Mouse (Mus musculus) E14TG2a.4 (cell line): ENCODE measurements around the gene Immp2l.

ENCODE experiments used
- H3K27me3 ChIP-seq: 2 replicates; pipeline ENCODE4 v1.6.1; 2014; ENCODE audit warnings: low read length, control low read depth; ENCODE audit not compliant: insufficient read depth
- H3K36me3 ChIP-seq: 2 replicates; pipeline ENCODE4 v1.6.1; 2014; ENCODE audit warnings: low read length, control low read depth; ENCODE audit not compliant: insufficient read depth
- H3K4me1 ChIP-seq: replicated peaks from 2 replicates; pipeline ENCODE4 v1.6.1; 2014; ENCODE audit warnings: low read depth, low read length, control low read depth
- H3K4me3 ChIP-seq: replicated peaks from 2 replicates; pipeline ENCODE4 v1.5.1; 2014; ENCODE audit warnings: mild to moderate bottlenecking, low read length
- H3K9me3 ChIP-seq: 2 replicates; pipeline ENCODE4 v1.6.1; 2014; ENCODE audit warnings: low read length, control low read depth
- CTCF ChIP-seq: conservative IDR thresholded peaks from 2 replicates; pipeline ENCODE4 v1.5.1; 2014; ENCODE audit warnings: low read length
- NANOG ChIP-seq: IDR thresholded peaks from 2 replicates; pipeline ENCODE4 v1.6.1; 2014; ENCODE audit warnings: borderline replicate concordance, low read length, mixed read lengths
- POU5F1 ChIP-seq: IDR thresholded peaks from 2 replicates; pipeline ENCODE4 v1.6.1; 2014; ENCODE audit warnings: low read length, borderline replicate concordance

Immp2l gene

DNA sequence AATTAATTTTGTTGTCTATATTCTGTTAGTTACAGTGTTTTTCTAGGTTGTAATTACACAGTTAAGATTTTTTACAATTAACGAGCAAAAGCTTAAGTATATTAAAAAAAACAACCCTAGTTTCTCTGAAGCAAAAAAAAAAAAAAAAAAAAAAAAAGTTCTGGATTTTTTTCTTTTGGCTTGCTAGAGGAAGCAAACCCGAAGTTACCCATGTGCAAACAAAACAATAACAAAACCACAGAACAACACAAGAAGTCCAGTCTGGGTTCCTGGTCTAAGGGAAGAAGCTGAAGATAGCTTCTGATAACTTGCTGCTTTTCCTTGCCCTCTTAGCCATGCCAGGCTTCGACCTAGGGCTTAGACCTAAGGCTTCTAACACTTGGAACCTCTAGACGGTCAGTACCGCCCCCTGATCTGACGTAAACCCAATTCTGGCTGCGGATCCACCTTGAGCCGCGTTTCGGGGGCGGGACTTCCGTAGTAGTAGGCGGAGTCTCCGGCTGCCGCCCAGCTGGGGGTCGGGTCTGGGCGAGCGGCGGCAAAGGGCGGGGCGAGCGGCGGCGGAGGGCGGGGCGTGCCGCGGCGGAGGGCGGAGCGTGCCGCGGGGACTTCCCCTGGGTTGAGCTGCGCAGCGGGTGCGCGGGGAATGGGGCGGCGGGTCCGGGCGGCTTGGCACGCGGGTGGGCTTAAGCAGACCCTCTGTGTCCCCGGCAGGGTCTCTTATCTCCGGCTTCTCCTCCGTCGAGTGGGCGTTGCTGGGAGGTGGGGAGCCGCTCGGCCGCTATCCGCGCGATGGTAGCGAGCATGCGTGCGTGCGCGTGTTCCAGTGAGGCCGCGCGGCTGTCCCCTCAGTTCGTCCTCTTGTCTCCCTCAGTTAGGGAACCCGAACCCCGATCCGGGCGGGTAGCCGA, at the start of gene Immp2l:
Gene Immp2l (plus strand): TSS at position 580 of the 911 bp plus-strand sequence.
- no peak for TF ChIP-seq NANOG
- no peak for TF ChIP-seq POU5F1
- no peak for TF ChIP-seq CTCF
- Histone ChIP-seq H3K4me3 (peak within 1 kb of the TSS; percentile 91), H3K9me3 (peaks cover 10% of the 10 kb centered on the region), H3K36me3 (peaks cover 9% of the 10 kb centered on the region; the same call in 1 of the 2 replicates), H3K27me3 (no peaks in the 10 kb centered on the region), H3K4me1 (peaks cover 28% of the 10 kb centered on the region)

DNA sequence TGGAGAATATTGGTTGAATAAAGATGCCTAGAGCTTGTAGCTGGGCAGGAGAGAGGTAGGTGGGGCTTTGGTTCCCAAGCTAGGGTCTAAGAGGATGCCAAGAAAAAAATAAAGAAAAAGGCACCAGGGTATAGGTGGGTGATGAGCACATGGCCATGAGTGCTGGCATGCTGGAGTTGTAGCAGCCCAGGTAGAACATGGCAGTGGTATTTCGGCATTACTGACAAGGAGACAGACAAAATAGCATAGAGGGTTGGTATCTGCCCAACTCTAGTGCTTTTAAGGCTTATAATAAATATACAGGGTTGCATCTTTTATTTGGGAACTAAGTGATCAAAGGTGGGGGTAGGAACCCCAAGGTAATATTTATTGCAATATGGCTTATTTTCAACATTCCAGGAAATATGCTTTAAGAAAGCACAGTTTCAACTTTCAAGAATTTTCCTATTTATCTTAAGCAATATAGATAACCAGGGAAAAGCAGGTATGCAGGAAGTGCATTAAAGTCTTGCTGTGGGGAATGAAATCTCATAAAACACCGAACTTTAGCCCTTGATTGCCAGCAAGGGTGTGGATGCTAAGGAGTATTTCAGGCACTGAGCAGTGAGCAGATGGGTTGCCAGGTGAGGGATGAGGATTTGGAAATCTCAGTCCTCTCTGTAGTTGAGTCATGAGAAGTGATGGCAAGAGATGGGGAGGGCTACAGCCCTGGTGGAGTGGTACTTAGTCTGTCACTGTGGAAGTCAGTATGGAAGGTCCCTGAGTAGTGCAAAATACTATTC, 45.0 kb upstream of the Immp2l start:
- no peaks in the 10 kb centered on the region for H3K36me3 ChIP-seq

DNA sequence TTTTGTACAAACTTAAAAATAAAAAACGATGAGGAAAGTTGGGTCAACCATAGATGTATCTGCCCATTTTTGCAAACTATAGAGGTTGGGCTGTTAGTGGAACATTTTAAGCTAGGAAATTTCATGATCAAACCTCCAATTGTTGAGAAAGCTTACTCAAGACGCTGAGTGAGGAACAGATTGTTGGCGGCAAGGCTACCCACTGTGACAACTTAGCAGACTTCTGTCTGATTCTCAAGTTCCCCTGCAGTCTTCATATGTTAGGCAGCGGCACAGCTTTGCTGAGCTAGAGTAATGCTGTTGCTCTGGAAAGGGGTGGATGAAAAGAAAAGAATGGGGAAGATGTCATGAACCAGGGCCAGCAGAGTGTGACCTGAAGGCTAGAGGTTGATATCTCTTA, 44.2 kb upstream of the Immp2l start:
- Histone ChIP-seq H3K9me3 (no peaks in the 10 kb centered on the region), H3K27me3 (no peaks in the 10 kb centered on the region), H3K4me1 (peaks cover 41% of the 10 kb centered on the region), H3K4me3 (no peak overlapping the region), H3K36me3 (no peaks in the 10 kb centered on the region)
- no peak for TF ChIP-seq CTCF
- TF ChIP-seq POU5F1, result no peak
- no peak for TF ChIP-seq NANOG

More for the DNA sequence above, 45.0 kb upstream of the Immp2l start:
- H3K4me1 ChIP-seq, result peaks cover 41% of the 10 kb centered on the region
- no peaks in the 10 kb centered on the region for H3K9me3 ChIP-seq
- H3K4me3 ChIP-seq, result no peak overlapping the region
- no peaks in the 10 kb centered on the region for H3K27me3 ChIP-seq
- no peak for TF ChIP-seq POU5F1
- TF ChIP-seq CTCF, result no peak
- no peak for TF ChIP-seq NANOG

DNA sequence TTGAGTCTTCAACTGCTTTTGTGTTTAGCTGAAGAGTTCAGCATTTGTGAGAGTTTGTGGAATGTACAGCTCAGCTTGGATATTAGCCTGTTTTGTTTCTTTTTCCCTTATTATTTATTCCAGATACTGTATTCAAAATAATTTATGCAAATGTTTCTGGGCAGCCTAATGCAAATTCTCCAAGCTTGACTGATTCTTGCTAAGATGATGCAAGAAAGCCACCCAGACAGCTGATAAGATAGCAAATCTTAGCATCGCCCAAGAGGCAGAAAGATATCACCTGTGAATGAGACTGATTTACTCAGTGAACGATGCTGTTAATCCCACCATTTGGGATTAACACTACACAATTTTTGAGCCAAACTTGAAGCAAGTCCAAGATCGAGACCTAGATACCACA, 43.7 kb upstream of the Immp2l start:
- H3K4me1 ChIP-seq, result peaks cover 42% of the 10 kb centered on the region
- no peak overlapping the region for H3K4me3 ChIP-seq
- no peaks in the 10 kb centered on the region for H3K27me3 ChIP-seq
- no peaks in the 10 kb centered on the region for H3K36me3 ChIP-seq
- no peak for TF ChIP-seq CTCF
- TF ChIP-seq POU5F1, result no peak
- TF ChIP-seq NANOG, result no peak
- peaks cover 4% of the 10 kb centered on the region; the same call in 1 of the 2 replicates for H3K9me3 ChIP-seq

DNA sequence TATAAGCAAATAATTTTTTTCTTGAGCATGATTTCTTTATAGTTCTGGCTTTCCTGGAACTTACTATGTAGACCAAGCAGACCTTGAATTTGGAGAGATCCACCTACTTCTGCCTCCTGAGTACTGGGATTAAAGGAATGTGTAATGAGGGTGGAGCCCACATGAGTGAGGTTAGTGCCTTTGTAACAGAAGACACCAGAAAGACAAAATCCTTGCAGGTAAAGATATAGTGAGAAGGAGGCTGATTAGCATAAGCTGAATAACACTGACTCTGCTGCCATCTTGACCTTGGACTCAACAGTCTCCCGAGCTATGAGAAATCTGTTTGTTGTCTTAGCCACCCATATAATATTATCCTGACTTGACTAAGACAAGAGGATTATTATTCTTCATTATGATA, 40.9 kb upstream of the Immp2l start:
- H3K9me3 ChIP-seq, result peaks cover 19% of the 10 kb centered on the region
- H3K4me3 ChIP-seq, result no peak overlapping the region
- no peaks in the 10 kb centered on the region for H3K36me3 ChIP-seq
- TF ChIP-seq NANOG, result no peak
- no peak for TF ChIP-seq POU5F1
- TF ChIP-seq CTCF, result no peak
- H3K4me1 ChIP-seq, result peaks cover 49% of the 10 kb centered on the region
- no peaks in the 10 kb centered on the region for H3K27me3 ChIP-seq

- no peaks in the 10 kb centered on the region for H3K36me3 ChIP-seq
- H3K27me3 ChIP-seq, result no peaks in the 10 kb centered on the region
- TF ChIP-seq CTCF, result no peak
- no peak for TF ChIP-seq NANOG
- TF ChIP-seq POU5F1, result no peak; the same call in 1 of the 2 replicates
- no peak overlapping the region for H3K4me3 ChIP-seq
- peaks cover 19% of the 10 kb centered on the region for H3K9me3 ChIP-seq
- peaks cover 49% of the 10 kb centered on the region for H3K4me1 ChIP-seq
Measured at GRCm38 (mm10) chr12:40984735-40985134, 39.2 kb upstream of the Immp2l start.

DNA sequence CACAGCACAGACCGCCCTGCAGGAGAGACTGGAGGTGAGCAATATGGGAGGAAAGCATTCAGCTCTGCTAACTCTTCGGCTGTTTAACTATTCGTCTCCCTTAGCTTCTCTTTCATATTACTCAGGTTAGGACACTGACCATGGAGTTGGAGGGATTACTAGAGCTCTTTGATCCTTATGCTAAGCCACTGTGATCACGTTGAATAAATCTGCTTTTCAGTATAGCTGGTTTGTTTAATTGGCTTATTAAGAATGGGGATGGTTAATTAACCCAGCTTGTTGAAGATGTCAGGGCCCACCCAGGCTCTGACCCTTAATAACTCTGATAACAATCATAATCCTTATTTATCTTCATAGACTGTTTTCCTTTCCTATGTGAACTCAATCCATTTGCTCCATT, 38.1 kb upstream of the Immp2l start:
- H3K4me1 ChIP-seq, result peaks cover 53% of the 10 kb centered on the region
- H3K27me3 ChIP-seq, result no peaks in the 10 kb centered on the region
- no peak for TF ChIP-seq CTCF
- TF ChIP-seq NANOG, result no peak
- no peak for TF ChIP-seq POU5F1
- H3K4me3 ChIP-seq, result no peak overlapping the region
- peaks cover 19% of the 10 kb centered on the region for H3K9me3 ChIP-seq
- H3K36me3 ChIP-seq, result no peaks in the 10 kb centered on the region

DNA sequence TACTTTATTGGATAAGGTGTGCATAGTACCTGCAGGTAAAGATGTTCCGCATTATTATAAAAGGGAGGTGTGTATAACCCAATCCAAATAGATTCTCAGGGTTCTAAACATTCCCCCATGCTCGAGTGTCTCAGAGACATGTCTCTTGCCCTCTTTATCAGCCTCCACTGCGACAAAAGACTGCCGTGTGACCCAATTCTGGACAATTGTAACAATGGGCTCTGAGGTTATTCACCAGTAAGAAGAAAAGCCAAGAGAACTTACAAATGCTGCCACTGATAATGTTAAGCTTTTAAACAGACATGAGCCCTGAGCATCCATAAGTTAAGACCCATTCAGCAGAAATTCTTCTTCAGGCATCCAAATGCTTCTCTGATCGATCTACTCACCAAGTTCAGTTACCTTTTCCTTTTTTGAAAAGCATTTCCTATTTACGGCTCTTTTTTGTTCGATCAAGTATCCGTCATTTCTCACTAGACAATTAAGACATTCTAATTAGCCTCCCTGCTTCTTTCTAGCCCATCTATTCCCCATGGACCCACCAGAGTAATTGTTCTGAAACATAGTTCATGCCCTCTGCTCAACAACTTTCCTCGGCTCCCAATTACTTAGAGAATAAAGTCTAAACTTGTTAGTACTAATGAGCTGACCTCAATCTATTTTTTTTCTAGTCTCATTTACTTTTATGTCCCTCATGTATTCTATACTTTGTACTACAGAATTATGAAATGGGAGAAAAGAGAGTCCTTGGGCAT, 35.4 kb upstream of the Immp2l start:
- H3K9me3 ChIP-seq, result peaks cover 30% of the 10 kb centered on the region
- H3K4me1 ChIP-seq, result peaks cover 27% of the 10 kb centered on the region
- no peak for TF ChIP-seq CTCF
- TF ChIP-seq POU5F1, result no peak
- no peak for TF ChIP-seq NANOG

More for the DNA sequence above, 35.4 kb upstream of the Immp2l start:
- no peak overlapping the region for H3K4me3 ChIP-seq
- peaks cover under 1% of the 10 kb centered on the region; the same call in 1 of the 2 replicates for H3K36me3 ChIP-seq
- no peaks in the 10 kb centered on the region for H3K27me3 ChIP-seq
